Mouse (Mus musculus): ENCODE measurements around the gene Akap7.

Akap7 gene

GRCm38 (mm10) chr10:25161701-25162100 lies 146.0 kb downstream of the Akap7 start:
- no peak overlapping the region for H3K4me3 ChIP-seq (replicated peaks; ENCODE audit: low read length)
- no peak for TF ChIP-seq NANOG (IDR thresholded peaks at IDR 0.05; ENCODE audit: borderline replicate concordance, low read length)
- TF ChIP-seq POU5F1 (IDR thresholded peaks at IDR 0.05; ENCODE audit: borderline replicate concordance, low read length), result no peak
- no peak for TF ChIP-seq CTCF (conservative IDR thresholded peaks at IDR 0.05; ENCODE audit: low read length)
- no peaks in the 10 kb centered on the region for H3K27me3 ChIP-seq (ENCODE audit: insufficient read depth, low read length)
- no peaks in the 10 kb centered on the region for H3K36me3 ChIP-seq (ENCODE audit: insufficient read depth, low read length)
- H3K4me1 ChIP-seq (replicated peaks; ENCODE audit: low read depth, low read length), result no peaks in the 10 kb centered on the region
- H3K9me3 ChIP-seq (ENCODE audit: low read length), result no peaks in the 10 kb centered on the region

GRCm38 (mm10) chr10:25158651-25159050 lies 149.0 kb downstream of the Akap7 start:
- Histone ChIP-seq H3K27me3 (ENCODE audit: insufficient read depth, low read length) (no peaks in the 10 kb centered on the region), H3K4me3 (replicated peaks; ENCODE audit: low read length) (no peak overlapping the region), H3K4me1 (replicated peaks; ENCODE audit: low read depth, low read length) (no peaks in the 10 kb centered on the region), H3K9me3 (ENCODE audit: low read length) (no peaks in the 10 kb centered on the region), H3K36me3 (ENCODE audit: insufficient read depth, low read length) (no peaks in the 10 kb centered on the region)
- TF ChIP-seq CTCF (conservative IDR thresholded peaks at IDR 0.05; ENCODE audit: low read length) (no peak), NANOG (IDR thresholded peaks at IDR 0.05; ENCODE audit: borderline replicate concordance, low read length) (no peak), POU5F1 (IDR thresholded peaks at IDR 0.05; ENCODE audit: borderline replicate concordance, low read length) (no peak)

GRCm38 (mm10) chr10:25157339-25157738 lies 150.3 kb downstream of the Akap7 start:
- Histone ChIP-seq H3K27me3 (ENCODE audit: insufficient read depth, low read length) (no peaks in the 10 kb centered on the region), H3K36me3 (ENCODE audit: insufficient read depth, low read length) (no peaks in the 10 kb centered on the region), H3K9me3 (ENCODE audit: low read length) (no peaks in the 10 kb centered on the region), H3K4me3 (replicated peaks; ENCODE audit: low read length) (no peak overlapping the region), H3K4me1 (replicated peaks; ENCODE audit: low read depth, low read length) (no peaks in the 10 kb centered on the region)
- no peak for TF ChIP-seq CTCF (conservative IDR thresholded peaks at IDR 0.05; ENCODE audit: low read length)
- TF ChIP-seq POU5F1 (IDR thresholded peaks at IDR 0.05; ENCODE audit: borderline replicate concordance, low read length), result no peak
- TF ChIP-seq NANOG (IDR thresholded peaks at IDR 0.05; ENCODE audit: borderline replicate concordance, low read length), result no peak

- H3K4me1 ChIP-seq (replicated peaks; ENCODE audit: low read depth, low read length), result no peaks in the 10 kb centered on the region
- no peaks in the 10 kb centered on the region for H3K36me3 ChIP-seq (ENCODE audit: insufficient read depth, low read length)
- no peaks in the 10 kb centered on the region for H3K9me3 ChIP-seq (ENCODE audit: low read length)
- H3K27me3 ChIP-seq (ENCODE audit: insufficient read depth, low read length), result no peaks in the 10 kb centered on the region
- TF ChIP-seq POU5F1 (IDR thresholded peaks at IDR 0.05; ENCODE audit: borderline replicate concordance, low read length) (no peak), CTCF (conservative IDR thresholded peaks at IDR 0.05; ENCODE audit: low read length) (no peak)
- no peak overlapping the region for H3K4me3 ChIP-seq (replicated peaks; ENCODE audit: low read length)
These were observed 153.4 kb downstream of the Akap7 start for GRCm38 (mm10) chr10:25154225-25154624.

GRCm38 (mm10) chr10:25151172-25151800 lies 156.4 kb downstream of the Akap7 start:
- TF ChIP-seq NANOG (IDR thresholded peaks at IDR 0.05; ENCODE audit: borderline replicate concordance, low read length) (no peak), POU5F1 (IDR thresholded peaks at IDR 0.05; ENCODE audit: borderline replicate concordance, low read length) (no peak), CTCF (conservative IDR thresholded peaks at IDR 0.05; ENCODE audit: low read length) (no peak)
- Histone ChIP-seq H3K9me3 (ENCODE audit: low read length) (no peaks in the 10 kb centered on the region), H3K27me3 (ENCODE audit: insufficient read depth, low read length) (no peaks in the 10 kb centered on the region; the same call in 1 of the 2 replicates), H3K4me1 (replicated peaks; ENCODE audit: low read depth, low read length) (peaks cover under 1% of the 10 kb centered on the region), H3K36me3 (ENCODE audit: insufficient read depth, low read length) (no peaks in the 10 kb centered on the region), H3K4me3 (replicated peaks; ENCODE audit: low read length) (no peak overlapping the region)

- Histone ChIP-seq H3K36me3 (ENCODE audit: insufficient read depth, low read length) (no peaks in the 10 kb centered on the region), H3K27me3 (ENCODE audit: insufficient read depth, low read length) (peaks cover 12% of the 10 kb centered on the region), H3K4me1 (replicated peaks; ENCODE audit: low read depth, low read length) (peaks cover 20% of the 10 kb centered on the region), H3K9me3 (ENCODE audit: low read length) (no peaks in the 10 kb centered on the region), H3K4me3 (replicated peaks; ENCODE audit: low read length) (peak overlapping the region; percentile 41; the same call in 1 of the 2 replicates)
- TF ChIP-seq NANOG (IDR thresholded peaks at IDR 0.05; ENCODE audit: borderline replicate concordance, low read length) (no peak), POU5F1 (IDR thresholded peaks at IDR 0.05; ENCODE audit: borderline replicate concordance, low read length) (no peak), CTCF (conservative IDR thresholded peaks at IDR 0.05; ENCODE audit: low read length) (no peak)
These were observed 161.8 kb downstream of the Akap7 start for GRCm38 (mm10) chr10:25145851-25146250.

- no peaks in the 10 kb centered on the region for H3K36me3 ChIP-seq (ENCODE audit: insufficient read depth, low read length)
- no peak for TF ChIP-seq CTCF (conservative IDR thresholded peaks at IDR 0.05; ENCODE audit: low read length)
- no peak for TF ChIP-seq POU5F1 (IDR thresholded peaks at IDR 0.05; ENCODE audit: borderline replicate concordance, low read length)
- TF ChIP-seq NANOG (IDR thresholded peaks at IDR 0.05; ENCODE audit: borderline replicate concordance, low read length), result no peak
- H3K27me3 ChIP-seq (ENCODE audit: insufficient read depth, low read length), result peaks cover 12% of the 10 kb centered on the region
- H3K9me3 ChIP-seq (ENCODE audit: low read length), result no peaks in the 10 kb centered on the region
- peaks cover 27% of the 10 kb centered on the region for H3K4me1 ChIP-seq (replicated peaks; ENCODE audit: low read depth, low read length)
- H3K4me3 ChIP-seq (replicated peaks; ENCODE audit: low read length), result 0 out of 2 replicates have a peak overlapping the region, but pooled peaks have one; percentile 41
These were observed 162.6 kb downstream of the Akap7 start for GRCm38 (mm10) chr10:25144787-25145761.

- Histone ChIP-seq H3K36me3 (ENCODE audit: insufficient read depth, low read length) (no peaks in the 10 kb centered on the region), H3K27me3 (ENCODE audit: insufficient read depth, low read length) (peaks cover 12% of the 10 kb centered on the region), H3K4me3 (replicated peaks; ENCODE audit: low read length) (no peak overlapping the region), H3K4me1 (replicated peaks; ENCODE audit: low read depth, low read length) (peaks cover 31% of the 10 kb centered on the region), H3K9me3 (ENCODE audit: low read length) (peaks cover 10% of the 10 kb centered on the region)
- TF ChIP-seq POU5F1 (IDR thresholded peaks at IDR 0.05; ENCODE audit: borderline replicate concordance, low read length) (no peak), CTCF (conservative IDR thresholded peaks at IDR 0.05; ENCODE audit: low read length) (no peak), NANOG (IDR thresholded peaks at IDR 0.05; ENCODE audit: borderline replicate concordance, low read length) (no peak)
These were observed 165.9 kb downstream of the Akap7 start for GRCm38 (mm10) chr10:25141781-25142180.
